Mouse (Mus musculus): ENCODE measurements around the gene Tln1. TPM values are rescaled to one million over a fixed set of nuclear protein-coding genes. Genes with fewer than 3 reads are reported as not detected.
"Not testable (repeated sequence)": the region's sequence is repeated elsewhere in the genome, so short reads cannot be mapped to it uniquely, and the experiment has no call there.

Tln1 gene
- total RNA-seq, 2 experiments from 2014 or later = 241 to 244 TPM

GRCm38 (mm10) chr4:43506074-43506473 is 56.4 kb downstream of the Tln1 start:
- DNase-seq = no peak

- DNase-seq = no peak
Observed at GRCm38 (mm10) chr4:43504269-43504668, 58.2 kb downstream of the Tln1 start.

- DNase-seq = no peak
Observed at GRCm38 (mm10) chr4:43503506-43503905, 59.0 kb downstream of the Tln1 start.

- no peak for DNase-seq
Observed at GRCm38 (mm10) chr4:43503041-43503440, 59.5 kb downstream of the Tln1 start.

- DNase-seq = peak; percentile 90 to 93
Observed at GRCm38 (mm10) chr4:43499407-43500333, 62.8 kb downstream of the Tln1 start, which contains the start of gene Arhgef39. Gene Arhgef39, minus strand, starts transcription at chr4:43499695.

- DNase-seq = peak in 1 of 2 experiments; percentile 22
Observed at GRCm38 (mm10) chr4:43498983-43499382, 63.5 kb downstream of the Tln1 start.

GRCm38 (mm10) chr4:43497946-43498345 is 64.5 kb downstream of the Tln1 start:
- DNase-seq = no peak

- DNase-seq = no peak
Observed at GRCm38 (mm10) chr4:43497405-43497804, 65.1 kb downstream of the Tln1 start.

GRCm38 (mm10) chr4:43496587-43496986 is 65.9 kb downstream of the Tln1 start:
- no peak for DNase-seq

GRCm38 (mm10) chr4:43493846-43494240 is 68.6 kb downstream of the Tln1 start:
- DNase-seq = no peak

GRCm38 (mm10) chr4:43493186-43493845 is 69.2 kb downstream of the Tln1 start:
- DNase-seq = peak; percentile 97 to 98

- DNase-seq = peak; percentile 94
Observed at GRCm38 (mm10) chr4:43492821-43493185, 69.7 kb downstream of the Tln1 start, which contains the start of gene Ccdc107. Gene Ccdc107, plus strand, starts transcription at chr4:43492900.

GRCm38 (mm10) chr4:43492101-43492820 is 70.2 kb downstream of the Tln1 start:
- DNase-seq = no peak

- no peak for DNase-seq
Observed at GRCm38 (mm10) chr4:43490801-43491200, 71.7 kb downstream of the Tln1 start.

- no peak for DNase-seq
Observed at GRCm38 (mm10) chr4:43489611-43490010, 72.9 kb downstream of the Tln1 start.

- DNase-seq = not testable (repeated sequence)
Observed at GRCm38 (mm10) chr4:43485666-43486065, 76.8 kb downstream of the Tln1 start.

GRCm38 (mm10) chr4:43483535-43484091 is 78.9 kb downstream of the Tln1 start, which contains the start of gene Sit1:
Gene Sit1, minus strand, starts transcription at chr4:43483734.
- DNase-seq = no peak

- DNase-seq = peak; percentile 66 to 68
Observed at GRCm38 (mm10) chr4:43482591-43482990, 79.9 kb downstream of the Tln1 start.

GRCm38 (mm10) chr4:43481894-43482456 is 80.5 kb downstream of the Tln1 start:
- no peak for DNase-seq
